Mouse (Mus musculus): Measurements from ENCODE around the gene Lat2.
"Not testable (repeated sequence)": the region's sequence is repeated elsewhere in the genome, so short reads cannot be mapped to it uniquely, and the experiment has no call there.

The Lat2 gene

GRCm38 (mm10) chr5:134614802-134615201, at the start of gene Lat2:
TSS of gene Lat2 (minus strand) at chr5:134615025.
- no peak for DNase-seq (ENCODE audit: low spot score)

- no peak for DNase-seq (ENCODE audit: low spot score)
Measured at GRCm38 (mm10) chr5:134656708-134657107, 41.9 kb upstream of the Lat2 start.

GRCm38 (mm10) chr5:134652015-134652414, 37.2 kb upstream of the Lat2 start:
- DNase-seq (ENCODE audit: low spot score): no peak

- no peak for DNase-seq (ENCODE audit: low spot score)
Measured at GRCm38 (mm10) chr5:134650926-134651325, 36.1 kb upstream of the Lat2 start.

GRCm38 (mm10) chr5:134648976-134649375, 34.2 kb upstream of the Lat2 start:
- DNase-seq (ENCODE audit: low spot score): not testable (repeated sequence)

GRCm38 (mm10) chr5:134647394-134647793, 32.6 kb upstream of the Lat2 start:
- DNase-seq (ENCODE audit: low spot score): no peak

GRCm38 (mm10) chr5:134646461-134646860, 31.6 kb upstream of the Lat2 start:
- no peak for DNase-seq (ENCODE audit: low spot score)

- DNase-seq (ENCODE audit: low spot score): no peak
Measured at GRCm38 (mm10) chr5:134644643-134645118, 29.9 kb upstream of the Lat2 start.

GRCm38 (mm10) chr5:134644121-134644520, 29.3 kb upstream of the Lat2 start:
- no peak for DNase-seq (ENCODE audit: low spot score)

GRCm38 (mm10) chr5:134640371-134640770, 25.5 kb upstream of the Lat2 start:
- no peak for DNase-seq (ENCODE audit: low spot score)

- DNase-seq (ENCODE audit: low spot score): peak; percentile 100
Measured at GRCm38 (mm10) chr5:134639269-134639682, 24.5 kb upstream of the Lat2 start, which contains the start of gene Eif4h. TSS of gene Eif4h (minus strand) at chr5:134639490.

GRCm38 (mm10) chr5:134638461-134639268, 23.8 kb upstream of the Lat2 start:
- DNase-seq (ENCODE audit: low spot score): peak; percentile 65

GRCm38 (mm10) chr5:134637820-134638367, 23.1 kb upstream of the Lat2 start:
- no peak for DNase-seq (ENCODE audit: low spot score)

- no peak for DNase-seq (ENCODE audit: low spot score)
Measured at GRCm38 (mm10) chr5:134632841-134633240, 18.0 kb upstream of the Lat2 start.

GRCm38 (mm10) chr5:134630835-134631234, 16.0 kb upstream of the Lat2 start:
- DNase-seq (ENCODE audit: low spot score): no peak

GRCm38 (mm10) chr5:134629508-134629907, 14.7 kb upstream of the Lat2 start:
- DNase-seq (ENCODE audit: low spot score): no peak

- peak; percentile 85 for DNase-seq (ENCODE audit: low spot score)
Measured at GRCm38 (mm10) chr5:134622069-134622468, 7.2 kb upstream of the Lat2 start.

GRCm38 (mm10) chr5:134621099-134621640, 6.3 kb upstream of the Lat2 start:
- no peak for DNase-seq (ENCODE audit: low spot score)

- no peak for DNase-seq (ENCODE audit: low spot score)
Measured at GRCm38 (mm10) chr5:134620457-134620856, 5.6 kb upstream of the Lat2 start.

GRCm38 (mm10) chr5:134617071-134617470, 2.2 kb upstream of the Lat2 start:
- peak; percentile 77 for DNase-seq (ENCODE audit: low spot score)

GRCm38 (mm10) chr5:134615780-134616179, 955 bp upstream of the Lat2 start:
- no peak for DNase-seq (ENCODE audit: low spot score)

GRCm38 (mm10) chr5:134615380-134615779, 555 bp upstream of the Lat2 start:
- DNase-seq (ENCODE audit: low spot score): no peak

GRCm38 (mm10) chr5:134614296-134614695, 529 bp downstream of the Lat2 start:
- DNase-seq (ENCODE audit: low spot score): no peak
